Mouse (Mus musculus): ENCODE measurements around the gene Rsrc1.

The Rsrc1 gene

GRCm38 (mm10) chr3:67369407-67370079 is 388.4 kb downstream of the Rsrc1 start:
- DNase-seq (ENCODE audit: low spot score in 2 of 2): no peak

DNA sequence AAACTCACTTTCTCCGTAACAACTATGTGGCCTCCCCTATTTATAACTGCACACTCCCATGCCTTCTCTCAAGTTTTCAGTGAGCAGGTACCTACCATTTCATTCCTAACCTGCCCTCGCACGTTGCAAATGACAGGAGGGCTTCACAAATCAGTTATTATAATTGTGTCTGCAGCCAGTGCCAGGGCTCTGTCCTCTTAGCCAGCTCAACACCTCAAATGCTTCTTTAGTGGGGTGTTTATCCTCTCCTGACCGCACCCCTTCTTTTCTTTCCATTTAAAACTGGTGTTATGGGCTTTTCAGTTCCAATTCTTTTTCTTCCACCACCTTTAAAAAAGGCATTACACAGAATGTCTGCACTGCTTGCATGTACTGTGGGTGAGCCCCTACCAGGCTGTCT is 391.0 kb downstream of the Rsrc1 start:
- DNase-seq (ENCODE audit: low spot score in 2 of 2): no peak

DNA sequence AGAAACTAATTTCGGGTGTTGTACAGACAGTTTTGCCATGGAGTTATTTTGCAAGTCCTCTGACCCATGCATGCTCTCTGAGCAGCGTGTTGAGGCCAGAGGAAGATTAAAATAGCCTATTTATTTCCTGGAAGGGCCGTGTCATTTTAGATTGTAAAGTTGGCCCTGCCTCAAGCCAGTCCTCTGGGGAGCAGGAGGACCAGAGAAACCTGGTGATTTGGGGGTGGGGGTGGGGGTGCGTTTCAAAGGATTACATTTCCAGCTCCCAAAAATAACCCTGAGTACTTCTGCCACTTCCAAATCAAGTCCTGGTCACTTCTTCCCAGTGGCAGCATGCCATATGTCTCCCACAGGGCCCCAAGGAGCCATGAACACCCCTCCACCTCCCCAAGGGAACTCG is 391.6 kb downstream of the Rsrc1 start:
- DNase-seq (ENCODE audit: low spot score in 2 of 2): no peak

GRCm38 (mm10) chr3:67373872-67374271 is 392.7 kb downstream of the Rsrc1 start, which contains the start of gene Mlf1:
TSS of gene Mlf1 (plus strand) at chr3:67374097.
- DNase-seq (ENCODE audit: low spot score in 2 of 2): peak; percentile 87 to 93

- no peak for DNase-seq (ENCODE audit: low spot score in 2 of 2)
Observed at GRCm38 (mm10) chr3:67374360-67374778, 393.2 kb downstream of the Rsrc1 start.

GRCm38 (mm10) chr3:67375063-67375462 is 393.9 kb downstream of the Rsrc1 start, which contains the start of gene Gm17402:
TSS of gene Gm17402 (minus strand) at chr3:67375163.
- no peak for DNase-seq (ENCODE audit: low spot score in 2 of 2)

- DNase-seq (ENCODE audit: low spot score in 2 of 2): no peak
Observed at GRCm38 (mm10) chr3:67378215-67378614, 397.0 kb downstream of the Rsrc1 start.

Measured in frontal cortex, postnatal 36 days (tissue).